Mouse (Mus musculus) kidney, postnatal 36 days (tissue): ENCODE results near the gene Tex2.
"Not testable (repeated sequence)": the region's sequence is repeated elsewhere in the genome, so short reads cannot be mapped to it uniquely, and the experiment has no call there.

Experiments
- DNase-seq, 2 experiments: peaks; one replicate each; pipeline ENCODE4 v3.0.0; 2021 to 2022; ENCODE audit warnings: mixed read lengths in 2 of 2

Tex2 gene

DNA sequence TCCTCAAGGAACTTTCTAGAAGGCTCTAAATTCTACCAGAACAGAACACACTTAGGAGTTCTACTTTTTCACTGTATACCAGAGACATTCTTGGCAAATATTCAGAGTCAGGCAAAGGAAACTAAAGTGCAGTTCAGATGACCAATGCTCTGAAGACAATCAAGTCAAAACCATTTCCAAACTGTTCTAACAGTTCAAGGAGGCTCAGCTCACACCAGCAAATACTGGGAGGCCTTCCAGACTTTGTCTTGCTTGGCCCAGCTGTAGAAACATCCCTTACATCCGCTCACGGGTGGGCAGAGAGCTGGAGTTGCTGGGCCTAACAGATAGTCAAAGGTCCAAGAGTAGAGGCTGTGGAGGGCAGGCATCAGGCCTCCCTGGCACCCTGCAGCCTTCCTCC is 34.1 kb downstream of the Tex2 start:
- DNase-seq, result no peak

DNA sequence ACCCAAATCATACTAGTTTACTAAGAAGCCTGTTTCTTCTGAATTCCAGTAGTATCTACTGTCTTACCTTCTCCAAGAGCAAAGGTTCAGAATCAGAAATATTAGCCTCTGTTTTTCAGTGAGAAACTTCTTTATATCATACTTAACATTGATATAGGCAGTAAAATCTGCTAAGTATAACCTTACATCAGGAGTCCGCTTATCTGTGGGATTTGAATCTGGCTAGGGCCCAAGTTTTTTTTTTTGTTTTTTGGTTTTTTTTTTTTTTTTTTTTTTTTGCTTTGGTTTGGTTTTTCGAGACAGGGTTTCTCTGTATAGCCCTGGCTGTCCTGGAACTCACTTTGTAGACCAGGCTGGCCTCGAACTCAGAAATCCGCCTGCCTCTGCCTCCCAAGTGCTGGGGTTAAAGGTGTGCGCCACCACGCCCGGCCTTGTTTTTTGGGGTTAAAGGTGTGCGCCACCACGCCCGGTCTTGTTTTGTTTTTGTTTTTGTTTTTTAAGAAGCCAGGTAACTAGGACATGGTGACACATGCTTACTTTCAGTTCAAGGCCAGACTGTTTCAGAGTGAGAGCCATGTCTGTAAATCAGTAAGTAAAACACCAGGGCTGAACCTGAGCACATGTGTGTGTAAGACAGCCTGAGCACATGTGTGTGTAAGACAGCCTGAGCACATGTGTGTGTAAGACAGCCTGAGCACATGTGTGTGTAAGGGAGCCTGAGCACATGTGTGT is 35.4 kb downstream of the Tex2 start:
- not testable (repeated sequence) for DNase-seq

DNA sequence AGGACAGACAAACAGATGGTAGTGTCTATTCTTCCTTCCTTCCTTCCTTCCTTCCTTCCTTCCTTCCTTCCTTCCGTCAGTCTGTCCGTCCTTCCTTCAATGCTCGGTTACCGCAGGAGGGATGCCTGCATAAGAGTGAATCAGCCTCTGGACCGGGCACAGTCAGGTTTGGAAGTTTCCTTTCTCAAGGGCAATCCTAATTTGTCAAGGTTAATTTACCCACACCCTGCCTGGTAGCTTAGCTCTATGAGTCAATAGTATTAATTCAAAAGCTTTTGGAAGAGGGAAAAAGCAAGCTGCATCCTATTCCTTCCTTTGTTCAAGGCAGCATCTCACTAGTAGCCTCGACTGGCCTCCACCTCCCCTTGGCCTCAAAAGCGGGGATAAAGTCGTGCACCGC is 38.8 kb downstream of the Tex2 start:
- DNase-seq, result no peak

DNA sequence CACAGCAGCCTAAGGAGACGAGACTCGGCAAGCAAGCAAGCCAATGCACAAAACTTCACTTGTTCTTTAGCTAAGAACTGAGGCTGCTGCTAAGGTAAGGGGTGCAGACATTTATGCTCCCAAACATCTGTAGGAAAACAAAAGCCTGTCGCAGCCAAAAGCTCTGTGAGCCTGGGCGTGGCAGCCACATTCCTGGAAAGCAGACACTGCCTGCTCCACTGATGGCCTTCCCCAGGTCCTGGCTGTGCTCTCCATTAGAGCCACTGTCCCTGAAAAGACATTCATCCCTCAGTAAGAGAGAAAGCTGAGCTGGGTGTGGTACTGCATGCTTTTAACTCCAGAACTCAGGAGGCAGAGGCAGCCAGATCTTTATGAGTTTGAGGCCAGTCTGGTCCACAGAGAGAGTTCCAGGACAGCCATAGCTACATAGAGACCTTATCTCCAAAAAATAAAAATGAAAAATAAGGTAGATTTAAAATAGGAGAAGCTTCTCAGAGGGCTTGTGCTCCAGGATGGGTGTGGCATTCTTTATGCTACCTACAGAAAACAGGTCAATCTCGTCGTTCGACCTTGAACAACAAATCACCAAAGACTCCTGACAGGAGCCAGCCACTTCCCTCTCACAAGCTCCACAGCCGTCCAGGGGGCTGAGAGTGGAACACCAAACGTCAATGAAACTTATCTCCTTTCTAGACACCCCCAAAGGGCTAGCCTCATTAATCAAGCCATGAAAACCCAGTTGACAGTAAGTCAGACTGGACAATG is 39.6 kb downstream of the Tex2 start:
- no peak for DNase-seq

DNA sequence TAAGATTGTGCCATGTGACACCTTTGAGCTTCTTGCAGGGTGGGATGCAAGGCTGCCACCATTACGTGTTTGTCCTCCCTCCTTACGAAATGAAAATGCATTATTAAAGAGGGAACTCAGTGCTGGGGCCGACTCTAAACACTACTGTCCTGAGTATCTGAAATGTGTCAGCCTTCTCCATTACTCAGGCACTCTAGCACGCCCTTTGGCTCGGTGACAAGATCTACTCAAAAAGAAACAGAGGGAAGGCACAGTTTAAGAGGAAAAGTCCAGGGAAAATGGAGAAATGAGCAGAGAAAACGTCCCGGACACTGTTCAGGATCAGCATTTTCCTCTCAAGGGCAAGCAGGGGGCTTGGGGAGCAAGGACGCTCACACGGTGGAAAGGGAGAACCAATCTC is 40.3 kb downstream of the Tex2 start:
- peak in 1 of 2 experiments; percentile 28 for DNase-seq

DNA sequence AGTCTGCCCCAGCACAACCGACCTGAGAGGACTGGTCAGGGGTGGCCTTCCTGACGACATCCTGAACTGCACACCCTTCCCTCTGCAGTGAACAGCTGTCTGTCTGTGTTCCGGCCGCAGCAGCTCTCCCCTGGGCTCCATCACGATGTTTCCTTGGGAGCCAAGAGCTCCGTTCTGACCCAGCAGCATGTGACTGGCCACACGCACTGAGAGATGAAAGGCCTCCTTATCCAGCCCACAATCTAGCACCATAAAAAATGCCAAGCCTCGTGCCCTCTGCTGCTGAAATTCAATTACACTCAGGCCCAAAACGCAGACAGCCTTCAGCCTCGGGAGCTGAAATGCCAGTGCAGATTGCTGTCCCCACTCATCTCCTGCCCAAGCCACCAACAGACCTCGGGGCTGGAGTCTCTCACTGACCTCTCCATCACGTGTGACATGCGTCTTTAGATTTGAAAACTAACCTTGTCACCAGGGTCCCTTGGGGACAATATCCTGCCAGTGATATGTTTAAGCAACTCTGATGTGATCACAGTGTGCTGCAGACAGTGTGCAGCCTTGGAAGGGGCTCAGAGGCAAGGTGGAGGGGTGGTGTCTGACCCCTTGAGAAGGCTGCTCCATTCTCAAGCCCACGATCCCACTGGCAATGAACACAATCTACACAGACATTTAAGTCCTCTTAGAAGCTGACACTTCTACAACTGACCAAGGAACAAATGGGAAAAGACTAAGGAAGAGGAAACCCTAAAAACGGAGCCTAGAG is 41.0 kb downstream of the Tex2 start:
- peak; percentile 47 to 51 for DNase-seq

DNA sequence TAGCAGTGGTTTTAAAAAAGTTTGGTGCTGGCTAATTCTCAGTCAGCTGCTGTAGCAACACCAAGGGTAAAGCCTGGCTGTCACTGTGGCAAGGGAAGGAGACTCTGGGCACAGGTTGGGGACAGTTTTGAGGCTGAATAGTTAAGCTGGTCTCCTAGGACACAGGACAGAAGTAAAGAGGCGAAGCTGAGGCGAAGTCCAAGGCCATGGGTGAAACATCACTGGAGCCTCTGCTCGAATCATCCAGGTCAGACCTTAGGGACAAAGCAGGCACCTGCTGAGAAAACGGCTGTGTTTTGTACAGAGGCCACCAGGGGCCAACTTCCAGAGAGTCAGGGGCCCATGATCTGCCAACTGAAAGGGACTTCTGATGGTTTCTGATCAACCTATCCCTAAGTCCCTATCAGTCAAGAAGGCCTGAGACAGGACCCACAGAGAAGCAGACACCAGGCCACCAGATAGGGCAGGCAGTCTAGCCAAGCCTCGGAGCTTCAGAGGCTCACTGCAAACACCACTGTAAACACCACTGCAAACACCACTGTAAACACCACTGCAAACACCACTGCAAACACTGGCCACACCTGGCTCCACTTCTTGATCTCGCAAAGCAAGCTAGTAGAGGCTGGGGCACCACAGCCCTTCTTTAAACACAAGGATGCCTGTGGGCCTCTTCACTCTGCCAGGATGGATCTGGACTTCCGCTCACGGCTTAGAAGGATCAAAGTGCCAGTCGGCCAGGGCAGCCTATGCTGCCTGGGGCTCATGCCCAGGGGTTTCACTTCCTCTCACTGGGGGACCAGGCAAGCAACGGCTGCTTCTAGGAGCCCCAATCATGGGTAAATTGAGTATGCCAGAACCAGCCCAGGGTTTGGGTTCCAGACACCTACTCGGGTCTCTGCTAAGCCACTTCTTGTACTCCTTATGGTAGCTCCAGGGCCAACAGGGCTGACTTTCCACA is 41.9 kb downstream of the Tex2 start:
- no peak for DNase-seq

DNA sequence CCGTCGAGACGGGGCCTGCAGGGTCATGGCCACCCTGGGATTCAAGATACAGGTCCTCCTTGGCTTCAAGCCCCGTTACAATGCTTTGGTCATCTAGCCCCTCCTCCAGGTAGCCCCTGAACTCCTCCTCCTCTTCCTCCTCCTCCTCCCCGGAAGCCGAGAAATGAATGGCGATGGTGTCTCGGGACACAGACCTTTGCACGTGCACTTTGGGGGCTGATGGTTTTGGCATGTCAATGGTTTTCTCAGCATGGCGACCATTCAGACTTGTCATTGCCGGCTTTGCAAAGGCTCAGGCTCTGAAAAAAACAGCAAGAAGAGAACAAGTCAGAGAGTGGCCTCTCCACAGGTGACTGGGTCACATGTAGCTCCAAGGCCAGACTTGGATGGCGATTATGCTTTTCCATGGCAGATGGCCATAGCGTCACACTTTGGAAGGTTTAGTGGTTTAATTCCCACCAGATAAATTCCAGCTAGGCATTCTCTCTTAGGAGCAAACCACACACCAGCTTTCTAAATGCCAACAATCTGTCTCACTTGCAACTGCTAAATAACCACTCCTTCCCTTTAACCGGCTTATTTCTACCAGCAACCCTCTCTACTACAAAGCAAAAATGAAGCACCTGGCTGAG is 44.8 kb downstream of the Tex2 start:
- DNase-seq, result no peak

DNA sequence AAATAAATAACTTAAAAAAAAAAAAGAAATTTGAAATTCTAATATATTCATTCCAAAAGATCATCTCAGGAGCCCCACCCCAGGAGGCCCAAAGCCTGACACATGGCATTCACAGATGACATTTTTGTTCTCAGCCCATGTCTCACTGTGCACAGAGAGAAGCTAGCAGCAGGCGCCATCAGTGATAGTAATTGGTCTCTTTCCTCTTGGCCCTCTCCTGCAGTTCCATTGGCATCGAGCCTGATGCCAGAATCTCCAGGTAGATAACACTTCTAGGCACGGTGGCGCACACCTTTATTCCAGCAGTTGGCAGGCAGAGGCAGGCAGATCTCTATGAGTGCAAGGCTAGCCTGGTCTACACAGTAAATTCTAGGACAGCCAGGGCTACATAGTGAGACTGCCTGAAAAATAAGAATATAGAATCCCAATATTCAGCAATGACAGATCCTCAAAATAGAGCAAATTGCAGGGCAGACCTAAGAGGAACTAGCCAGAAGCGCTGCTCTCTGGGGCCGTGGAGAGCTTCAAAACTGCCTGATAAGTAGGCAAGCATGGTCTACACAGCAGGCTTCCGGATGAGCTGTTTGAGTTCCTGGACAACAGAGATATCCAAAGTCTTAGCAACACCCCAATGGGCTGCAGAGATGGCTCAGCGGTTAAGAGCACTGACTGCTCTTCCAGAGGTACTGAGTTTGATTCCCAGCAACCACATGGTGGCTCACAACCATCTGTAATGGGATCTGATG is 47.0 kb downstream of the Tex2 start:
- DNase-seq, result no peak

DNA sequence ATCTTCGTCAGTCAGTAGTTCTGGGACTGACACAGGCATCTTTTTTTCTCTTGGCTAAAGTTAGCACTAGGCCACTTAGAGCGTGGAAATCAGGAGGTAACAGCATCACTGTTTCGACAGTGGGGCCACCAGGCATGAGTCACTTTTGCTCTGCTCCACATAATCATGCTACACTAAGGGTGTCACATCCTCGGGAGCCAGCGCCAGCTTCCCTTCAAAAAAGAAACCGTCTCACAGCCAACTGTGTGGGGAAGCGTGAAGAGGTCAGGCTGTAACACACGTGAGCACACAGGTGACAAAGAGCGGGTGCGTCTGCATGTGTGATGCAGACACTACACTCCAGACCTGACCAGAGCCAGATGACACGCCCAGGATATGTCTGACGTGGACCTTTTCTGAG is 49.0 kb downstream of the Tex2 start:
- DNase-seq, result no peak

DNA sequence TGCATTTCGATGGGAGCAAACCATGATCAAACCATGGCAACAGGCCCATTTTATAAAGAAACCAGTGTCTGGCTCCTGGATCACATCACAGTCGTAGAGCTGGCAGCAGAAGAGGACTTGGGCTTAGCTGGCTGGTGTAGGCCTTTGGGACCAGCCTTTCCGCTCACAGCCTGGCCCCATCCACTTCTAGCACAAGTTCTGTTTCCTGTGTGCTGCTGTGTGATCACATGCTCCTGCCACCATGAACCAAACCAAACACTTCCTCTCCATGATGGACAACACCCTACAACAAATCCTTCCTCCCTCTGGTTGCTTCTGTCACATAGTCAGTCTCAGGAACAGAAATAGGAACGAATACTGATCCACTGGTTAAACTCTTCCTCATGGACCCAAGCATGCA is 50.5 kb downstream of the Tex2 start:
- no peak for DNase-seq

DNA sequence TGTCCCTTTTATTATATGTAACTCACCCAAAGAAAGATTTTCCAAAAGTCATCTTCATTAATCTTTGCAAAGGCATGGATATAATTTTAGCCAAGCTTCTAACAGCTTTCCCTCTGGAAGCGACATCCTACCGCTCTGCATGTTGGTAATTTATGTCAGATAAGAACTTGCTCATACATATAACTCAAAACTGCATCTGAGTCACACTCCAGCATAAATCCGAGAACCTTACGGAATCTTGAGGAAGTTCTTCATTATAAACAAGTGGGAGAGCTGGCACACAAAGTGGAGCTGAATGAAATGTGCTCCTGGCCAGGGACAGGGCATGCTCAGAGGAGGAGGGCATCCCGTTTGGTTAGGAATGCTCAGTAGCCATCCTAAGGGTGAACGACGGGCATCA is 53.5 kb downstream of the Tex2 start:
- DNase-seq, result no peak

DNA sequence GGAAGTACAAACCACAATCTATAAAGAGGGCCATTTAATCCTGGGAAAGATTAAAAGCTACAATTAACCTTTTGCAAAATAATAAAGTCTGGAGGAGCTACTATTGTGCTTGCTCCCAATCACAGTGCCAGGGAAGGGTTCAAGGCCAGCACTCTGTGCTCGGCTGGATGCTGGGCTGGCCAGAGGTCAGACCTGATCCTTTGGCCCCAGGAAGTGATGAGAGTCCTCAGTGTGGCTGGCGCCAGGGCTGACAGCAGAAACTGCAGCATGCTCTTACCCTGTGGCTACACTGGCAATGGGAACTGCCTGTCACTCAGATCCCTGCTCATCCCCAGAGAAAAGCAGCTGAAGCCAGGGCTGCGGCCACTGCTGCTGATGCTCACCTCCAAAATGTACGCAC is 55.2 kb downstream of the Tex2 start:
- DNase-seq, result peak; percentile 53 to 66

DNA sequence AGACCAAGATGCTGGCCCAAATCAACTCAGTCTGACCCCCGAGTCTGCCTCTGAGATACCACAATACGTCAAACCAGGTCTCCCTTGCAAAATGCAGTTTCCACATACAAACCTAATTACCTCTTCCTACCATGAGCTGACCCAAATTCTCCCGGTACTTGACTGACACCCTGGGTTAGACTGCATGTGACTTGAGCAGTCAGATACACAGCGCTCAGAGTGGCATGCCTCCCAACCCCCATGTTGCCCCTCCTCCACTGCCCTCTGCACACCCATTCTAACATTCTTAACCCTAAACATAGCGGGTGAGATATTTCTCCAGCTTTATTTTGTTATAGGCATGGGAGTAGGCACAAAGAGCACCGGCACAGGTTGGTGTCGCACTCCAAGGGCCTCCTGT is 55.8 kb downstream of the Tex2 start:
- no peak for DNase-seq

DNA sequence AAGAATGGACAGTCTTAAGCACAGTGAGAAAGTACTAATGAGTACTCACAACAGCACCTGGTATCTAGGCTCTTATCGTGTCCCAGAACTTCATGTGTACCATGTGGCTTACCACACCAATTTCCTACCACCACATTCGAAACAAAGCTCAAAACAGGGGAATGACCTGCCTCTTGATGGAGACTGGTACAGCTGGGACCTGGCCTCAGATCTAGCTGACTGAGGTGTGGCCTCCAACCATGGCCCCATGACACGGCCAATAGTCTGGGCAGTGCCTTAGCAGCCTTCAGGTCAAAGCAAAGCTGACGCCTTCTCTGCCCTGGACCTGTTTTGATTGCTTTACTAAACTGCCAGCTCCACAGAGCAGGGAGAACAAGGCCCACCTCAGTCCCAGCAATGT is 56.5 kb downstream of the Tex2 start:
- peak; percentile 30 to 37 for DNase-seq

DNA sequence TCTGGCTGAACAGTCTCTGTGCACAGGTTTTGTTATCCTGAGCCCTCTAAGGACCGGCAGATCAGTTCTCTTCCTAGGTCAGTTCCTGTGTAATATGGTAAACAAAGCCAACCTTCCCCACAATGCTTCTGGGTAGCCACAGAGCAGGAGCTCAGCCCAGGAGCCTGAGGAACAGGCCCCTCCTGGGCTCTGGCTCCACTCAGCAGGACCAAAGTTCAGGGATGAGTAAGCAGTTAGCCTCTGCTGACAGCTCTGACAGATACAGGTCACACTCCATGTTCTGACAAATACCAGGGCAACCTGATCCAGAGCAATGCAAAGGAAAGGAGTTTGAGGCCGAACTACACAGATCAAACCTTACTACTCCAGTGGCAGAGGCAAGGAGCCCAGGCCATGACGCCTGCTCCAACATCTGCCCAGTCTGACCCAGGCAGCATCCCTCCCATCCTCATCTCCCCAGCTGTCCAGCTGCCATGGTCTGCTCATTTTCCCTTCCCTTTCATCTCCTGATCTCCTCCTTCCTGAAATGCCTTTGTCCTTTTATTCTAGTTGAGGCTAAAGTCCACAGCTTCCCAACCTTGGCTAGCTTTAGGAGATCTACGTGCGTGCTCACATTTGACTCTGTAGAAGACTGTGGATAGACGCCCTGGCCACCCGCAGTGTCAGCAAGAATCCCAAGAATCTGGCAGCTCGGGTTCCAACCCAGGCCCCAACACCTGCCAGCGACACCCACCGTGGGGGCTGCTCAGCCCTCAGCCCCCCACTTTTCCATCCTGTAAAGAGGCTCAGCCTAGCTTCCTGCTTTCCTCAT is 57.2 kb downstream of the Tex2 start:
- peak; percentile 65 to 83 for DNase-seq

DNA sequence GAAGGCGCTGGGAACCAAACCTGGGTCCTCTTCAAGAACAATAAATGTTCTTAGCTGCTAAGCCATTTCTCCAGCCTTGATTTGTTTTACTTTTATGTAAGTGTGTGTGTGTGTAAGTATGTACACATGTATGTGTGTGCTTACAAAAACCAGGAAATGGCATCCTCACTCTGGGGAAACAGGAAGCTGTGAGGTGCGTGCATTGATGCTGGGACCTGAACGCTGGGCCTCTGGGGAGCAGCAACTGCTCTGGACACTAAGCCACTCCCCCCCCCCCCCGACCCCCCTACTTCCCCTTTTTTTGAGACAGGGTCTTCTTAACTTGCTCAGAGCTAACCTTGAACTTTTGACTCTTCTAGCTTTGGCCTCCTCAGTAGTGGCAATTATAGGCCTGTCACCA is 62.8 kb downstream of the Tex2 start:
- no peak for DNase-seq

DNA sequence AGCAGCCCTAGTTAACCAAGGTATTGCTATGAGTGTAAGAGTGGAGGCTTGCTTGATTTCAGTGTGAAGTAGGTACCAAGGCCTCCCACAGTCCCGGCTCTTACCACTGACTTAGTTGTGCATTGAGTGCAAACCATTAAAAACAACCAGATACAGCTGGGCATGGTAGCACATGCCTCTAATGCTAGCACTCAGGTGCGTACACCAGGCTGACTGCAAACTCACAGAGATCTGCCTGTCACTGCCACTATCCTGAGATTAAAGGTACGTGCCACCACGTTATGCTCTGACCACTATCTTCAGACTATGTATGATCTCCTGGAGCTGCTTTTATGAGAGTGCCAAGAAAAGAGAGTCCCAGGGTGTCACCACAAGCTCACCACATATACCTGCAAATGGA is 67.1 kb downstream of the Tex2 start:
- DNase-seq, result no peak

DNA sequence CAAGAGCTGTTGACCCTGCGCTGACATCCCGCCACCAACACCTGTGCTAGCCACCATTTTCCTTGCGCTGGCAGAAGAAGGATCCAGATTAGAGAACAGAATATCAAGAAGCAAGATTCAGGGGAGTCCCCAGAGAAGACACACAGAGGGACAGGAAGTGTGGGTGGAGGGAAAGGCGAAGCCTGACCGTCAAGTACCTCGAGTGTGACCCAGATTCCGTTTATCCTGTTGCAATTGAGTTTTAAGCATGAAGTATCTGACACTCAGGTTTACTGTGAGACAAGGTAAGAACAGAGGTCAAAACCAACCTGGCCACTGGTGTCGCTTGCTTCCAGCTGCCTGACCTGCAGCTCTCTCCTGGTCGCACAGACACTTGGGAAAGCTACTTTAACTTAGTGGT is 68.3 kb downstream of the Tex2 start:
- DNase-seq, result no peak

DNA sequence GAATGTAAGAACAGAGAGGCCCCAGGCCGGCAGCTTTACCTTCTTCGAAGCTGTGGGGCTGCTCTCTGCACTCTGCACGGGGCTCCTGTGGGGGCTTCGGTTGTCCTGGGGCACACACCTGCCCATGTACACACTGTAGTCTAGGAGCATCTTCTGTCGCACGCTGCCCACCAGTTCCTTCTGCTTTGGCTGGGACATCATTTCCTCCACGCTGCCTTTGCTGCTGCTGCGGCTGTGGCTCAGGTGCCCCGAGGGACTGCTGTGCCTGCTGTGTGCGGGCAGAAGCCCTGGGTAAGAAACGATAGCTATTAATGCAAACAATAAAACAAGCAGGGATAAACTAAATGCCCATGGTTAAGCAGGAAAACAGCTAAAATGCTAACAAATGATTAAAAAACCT is 69.1 kb downstream of the Tex2 start:
- no peak for DNase-seq
